Mouse (Mus musculus) midbrain, embryonic 12.5 days (tissue): Measurements from ENCODE around the gene Tango6. TPM values are rescaled to one million over a fixed set of nuclear protein-coding genes. Genes with fewer than 3 reads are reported as not detected.

Source experiments
- ATAC-seq: fragments of 200-750 bp; cut with Nextera tagmentation; 2 replicates; pipeline ENCODE4 v1.8.0; 2017; ENCODE audit warnings: low read depth, moderate TSS enrichment, moderate library complexity; ENCODE audit not compliant: low FRiP score
- H3K27ac ChIP-seq: fragments of 300-500 bp; sonication (generic); replicated peaks from 2 replicates; pipeline ENCODE4 v1.5.1; 2016; ENCODE audit warnings: mild to moderate bottlenecking
- H3K27me3 ChIP-seq: fragments of 300-500 bp; sonication (generic); 2 replicates; pipeline ENCODE4 v1.6.1; 2016; ENCODE audit warnings: mild to moderate bottlenecking
- H3K36me3 ChIP-seq: fragments of 300-500 bp; sonication (generic); 2 replicates; pipeline ENCODE4 v1.6.1; 2016
- H3K4me1 ChIP-seq: fragments of 300-500 bp; sonication (generic); 2 replicates; pipeline ENCODE4 v1.6.1; 2016
- H3K4me2 ChIP-seq: fragments of 300-500 bp; sonication (generic); replicated peaks from 2 replicates; pipeline ENCODE4 v1.6.1; 2016; ENCODE audit warnings: mild to moderate bottlenecking, moderate library complexity
- H3K4me3 ChIP-seq: fragments of 300-500 bp; sonication (generic); 2 replicates; pipeline ENCODE4 v1.5.1; 2016; ENCODE audit warnings: mild to moderate bottlenecking
- H3K9ac ChIP-seq: fragments of 300-500 bp; sonication (generic); replicated peaks from 2 replicates; pipeline ENCODE4 v1.6.1; 2016; ENCODE audit warnings: mild to moderate bottlenecking, moderate library complexity
- H3K9me3 ChIP-seq: fragments of 300-500 bp; sonication (generic); 2 replicates; pipeline ENCODE4 v1.6.1; 2016; ENCODE audit warnings: mild to moderate bottlenecking
- WGBS: fragments of 180-500 bp; shearing (Covaris S2); methylation state at CpG from one replicate; pipeline ENCODE4 v1.1.7; 2016; 5-methylcytosine and 5-hydroxymethylcytosine counted together
- polyA plus RNA-seq: library from polyadenylated mRNA; unstranded; fragments of >200 nt; fragmentation: Nextera tagmentation; extraction: Ambion mirVana; gene quantifications from 2 replicates; pipeline ENCODE4 v1.2.1, GENCODE M21; 2016

Tango6 gene
- polyA plus RNA-seq, 1 experiment from 2014 or later, result 10.8 TPM

DNA sequence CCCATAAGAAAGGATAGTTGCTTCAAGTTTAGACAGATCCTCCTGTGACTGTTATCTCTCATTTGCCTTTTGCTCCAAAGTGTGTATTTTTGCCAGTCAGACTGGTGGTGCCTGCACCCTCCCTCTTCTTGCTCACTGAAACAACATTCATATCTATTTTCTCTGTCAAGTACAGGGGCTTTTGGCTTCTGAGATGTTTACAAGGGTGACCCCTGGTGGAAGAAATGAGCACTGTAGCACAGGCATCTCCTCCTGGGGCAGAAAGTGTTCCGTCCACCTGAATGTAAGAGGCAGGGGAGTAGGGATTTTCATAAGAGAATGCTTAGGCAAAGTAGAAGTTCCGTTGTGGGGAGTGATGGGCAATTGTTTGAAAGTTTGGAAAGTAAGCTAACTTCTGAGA, 35.5 kb upstream of the Tango6 start:
- Histone ChIP-seq H3K9me3 (no peaks in the 10 kb centered on the region), H3K9ac (no peak overlapping the region), H3K4me2 (no peak overlapping the region), H3K4me1 (no peaks in the 10 kb centered on the region), H3K27me3 (no peaks in the 10 kb centered on the region; the same call in none of the 2 replicates), H3K4me3 (no peak overlapping the region), H3K27ac (no peak overlapping the region), H3K36me3 (no peaks in the 10 kb centered on the region)
- no peak for ATAC-seq
- WGBS, result 37% methylated on average over 2 of the region's 2 CpGs

- Histone ChIP-seq H3K4me3 (no peak overlapping the region), H3K4me2 (no peak overlapping the region), H3K9me3 (no peaks in the 10 kb centered on the region), H3K27me3 (no peaks in the 10 kb centered on the region; the same call in 1 of the 2 replicates), H3K36me3 (no peaks in the 10 kb centered on the region), H3K4me1 (no peaks in the 10 kb centered on the region), H3K27ac (no peak overlapping the region), H3K9ac (no peak overlapping the region)
- no peak for ATAC-seq
- WGBS, result 92% methylated on average over 8 of the region's 8 CpGs
These were observed 34.4 kb upstream of the Tango6 start for GRCm38 (mm10) chr8:106648421-106648820.

- H3K36me3 ChIP-seq, result no peaks in the 10 kb centered on the region
- no peak overlapping the region for H3K9ac ChIP-seq
- no peak overlapping the region for H3K27ac ChIP-seq
- no peaks in the 10 kb centered on the region; the same call in 1 of the 2 replicates for H3K27me3 ChIP-seq
- WGBS, result 96% methylated on average over 3 of the region's 3 CpGs
- no peak overlapping the region for H3K4me3 ChIP-seq
- no peaks in the 10 kb centered on the region for H3K4me1 ChIP-seq
- ATAC-seq, result no peak
- no peaks in the 10 kb centered on the region for H3K9me3 ChIP-seq
- H3K4me2 ChIP-seq, result no peak overlapping the region
These were observed 30.9 kb upstream of the Tango6 start for GRCm38 (mm10) chr8:106651994-106652393.

GRCm38 (mm10) chr8:106656046-106656445, 26.8 kb upstream of the Tango6 start:
- H3K36me3 ChIP-seq, result no peaks in the 10 kb centered on the region
- H3K9me3 ChIP-seq, result no peaks in the 10 kb centered on the region
- no peak overlapping the region for H3K9ac ChIP-seq
- H3K27ac ChIP-seq, result no peak overlapping the region
- H3K4me2 ChIP-seq, result no peak overlapping the region
- H3K4me1 ChIP-seq, result no peaks in the 10 kb centered on the region
- H3K27me3 ChIP-seq, result no peaks in the 10 kb centered on the region
- no peak for ATAC-seq
- no peak overlapping the region for H3K4me3 ChIP-seq

- 68% methylated on average over 2 of the region's 2 CpGs for WGBS
- no peaks in the 10 kb centered on the region for H3K9me3 ChIP-seq
- no peak for ATAC-seq
These were observed 10.1 kb upstream of the Tango6 start for GRCm38 (mm10) chr8:106672786-106673185.

DNA sequence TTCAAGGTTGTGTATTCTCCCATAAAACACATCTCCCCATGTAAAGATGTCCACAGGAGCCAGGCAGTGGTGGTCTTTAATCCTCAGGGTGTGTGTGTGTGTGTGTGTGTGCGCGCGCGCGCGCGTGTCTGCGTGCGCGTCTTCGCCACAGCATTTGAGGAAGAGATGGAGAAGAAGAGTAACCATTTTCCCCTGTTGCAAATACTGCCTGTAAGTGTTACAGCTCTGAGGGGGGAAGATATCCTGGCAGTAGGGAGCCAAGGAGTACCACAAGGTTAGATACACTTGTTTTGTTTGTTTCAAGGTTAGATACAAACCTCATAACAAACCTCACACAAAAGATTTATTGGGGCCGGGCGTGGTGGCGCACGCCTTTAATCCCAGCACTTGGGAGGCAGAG, 8.6 kb upstream of the Tango6 start:
- ATAC-seq, result no peak
- WGBS, result over 99% methylated on average over 15 of the region's 15 CpGs
- Histone ChIP-seq H3K4me3 (no peak overlapping the region), H3K27ac (no peak overlapping the region), H3K4me1 (no peaks in the 10 kb centered on the region), H3K9me3 (no peaks in the 10 kb centered on the region), H3K27me3 (no peaks in the 10 kb centered on the region), H3K9ac (no peak overlapping the region), H3K4me2 (no peak overlapping the region), H3K36me3 (no peaks in the 10 kb centered on the region)

More at GRCm38 (mm10) chr8:106672786-106673185, 10.1 kb upstream of the Tango6 start:
- Histone ChIP-seq H3K36me3 (no peaks in the 10 kb centered on the region), H3K4me2 (no peak overlapping the region), H3K4me1 (no peaks in the 10 kb centered on the region), H3K27ac (no peak overlapping the region), H3K9ac (no peak overlapping the region), H3K27me3 (no peaks in the 10 kb centered on the region), H3K4me3 (no peak overlapping the region)

GRCm38 (mm10) chr8:106674894-106675293, 8.0 kb upstream of the Tango6 start:
- no peak for ATAC-seq
- no peak overlapping the region for H3K27ac ChIP-seq
- no peak overlapping the region for H3K4me2 ChIP-seq
- H3K36me3 ChIP-seq, result no peaks in the 10 kb centered on the region
- H3K4me1 ChIP-seq, result no peaks in the 10 kb centered on the region
- H3K9ac ChIP-seq, result no peak overlapping the region
- H3K9me3 ChIP-seq, result no peaks in the 10 kb centered on the region
- no peak overlapping the region for H3K4me3 ChIP-seq
- no peaks in the 10 kb centered on the region for H3K27me3 ChIP-seq
- WGBS, result 81% methylated on average over 8 of the region's 8 CpGs

- no peak for ATAC-seq
- Histone ChIP-seq H3K4me3 (no peak overlapping the region), H3K36me3 (no peaks in the 10 kb centered on the region), H3K27me3 (no peaks in the 10 kb centered on the region), H3K4me2 (no peak overlapping the region), H3K9ac (no peak overlapping the region), H3K4me1 (no peaks in the 10 kb centered on the region), H3K27ac (no peak overlapping the region), H3K9me3 (no peaks in the 10 kb centered on the region)
- 94% methylated on average over 4 of the region's 4 CpGs for WGBS
These were observed 1.5 kb downstream of the Tango6 start for GRCm38 (mm10) chr8:106684387-106684786.

DNA sequence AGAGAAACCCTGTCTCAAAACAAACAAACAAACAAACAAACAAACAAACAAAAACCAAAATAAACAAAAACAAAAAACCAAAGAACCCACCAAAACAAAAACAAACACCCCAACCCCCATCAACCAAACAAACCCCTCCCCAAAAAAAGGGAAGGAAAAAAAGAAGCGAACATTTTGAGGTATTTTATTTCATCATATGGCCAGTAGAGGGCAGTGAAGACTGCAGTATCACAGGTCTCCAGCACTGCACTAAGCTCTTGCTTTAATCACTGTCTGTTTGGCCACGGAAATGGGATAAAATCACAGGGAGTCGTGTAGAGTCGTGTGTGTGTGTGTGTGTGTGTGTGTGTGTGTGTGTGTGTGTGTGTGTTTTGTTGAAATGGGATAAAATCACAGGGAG, 4.6 kb downstream of the Tango6 start:
- no peak overlapping the region for H3K4me3 ChIP-seq
- H3K4me1 ChIP-seq, result no peaks in the 10 kb centered on the region
- H3K36me3 ChIP-seq, result peaks cover 6% of the 10 kb centered on the region
- no peaks in the 10 kb centered on the region for H3K9me3 ChIP-seq
- H3K4me2 ChIP-seq, result no peak overlapping the region
- no peaks in the 10 kb centered on the region for H3K27me3 ChIP-seq
- H3K9ac ChIP-seq, result no peak overlapping the region
- WGBS, result 10% methylated on average over 4 of the region's 4 CpGs
- H3K27ac ChIP-seq, result no peak overlapping the region
- ATAC-seq, result no peak

- no peaks in the 10 kb centered on the region for H3K9me3 ChIP-seq
- no peak overlapping the region for H3K9ac ChIP-seq
- no peak for ATAC-seq
- 94% methylated on average over 3 of the region's 3 CpGs for WGBS
- no peak overlapping the region for H3K4me2 ChIP-seq
- H3K4me3 ChIP-seq, result no peak overlapping the region
- H3K27ac ChIP-seq, result no peak overlapping the region
- peaks cover 45% of the 10 kb centered on the region for H3K36me3 ChIP-seq
- no peaks in the 10 kb centered on the region for H3K4me1 ChIP-seq
- H3K27me3 ChIP-seq, result no peaks in the 10 kb centered on the region
These were observed 14.9 kb downstream of the Tango6 start for GRCm38 (mm10) chr8:106697748-106698248.

- Histone ChIP-seq H3K27me3 (no peaks in the 10 kb centered on the region), H3K36me3 (peaks cover 38% of the 10 kb centered on the region), H3K4me2 (no peak overlapping the region), H3K9ac (no peak overlapping the region), H3K4me1 (no peaks in the 10 kb centered on the region), H3K9me3 (no peaks in the 10 kb centered on the region), H3K27ac (no peak overlapping the region), H3K4me3 (no peak overlapping the region)
- 75% methylated on average over 5 of the region's 5 CpGs for WGBS
- ATAC-seq, result no peak
These were observed 16.7 kb downstream of the Tango6 start for GRCm38 (mm10) chr8:106699588-106699987.

- Histone ChIP-seq H3K27me3 (no peaks in the 10 kb centered on the region), H3K4me1 (no peaks in the 10 kb centered on the region), H3K36me3 (peaks cover 36% of the 10 kb centered on the region), H3K9me3 (no peaks in the 10 kb centered on the region), H3K4me3 (no peak overlapping the region), H3K27ac (no peak overlapping the region), H3K9ac (no peak overlapping the region), H3K4me2 (no peak overlapping the region)
- 95% methylated on average over 6 of the region's 6 CpGs for whole genome bisulfite sequencing
- ATAC-seq, result no peak
These were observed 17.3 kb downstream of the Tango6 start for GRCm38 (mm10) chr8:106700131-106700530.

GRCm38 (mm10) chr8:106701360-106701759, 18.5 kb downstream of the Tango6 start:
- H3K36me3 ChIP-seq, result peaks cover 29% of the 10 kb centered on the region
- no peak for ATAC-seq
- no peak overlapping the region for H3K9ac ChIP-seq

More at GRCm38 (mm10) chr8:106701360-106701759, 18.5 kb downstream of the Tango6 start:
- Histone ChIP-seq H3K4me3 (no peak overlapping the region), H3K27ac (no peak overlapping the region), H3K9me3 (no peaks in the 10 kb centered on the region), H3K27me3 (no peaks in the 10 kb centered on the region), H3K4me1 (no peaks in the 10 kb centered on the region), H3K4me2 (no peak overlapping the region)
- WGBS, result 94% methylated on average over 3 of the region's 3 CpGs
